Mouse (Mus musculus) lung, adult 2 months (tissue): ENCODE data around the gene Ddx23. TPM values are rescaled to one million over a fixed set of nuclear protein-coding genes. Genes with fewer than 3 reads are reported as not detected.
A peak's percentile ranks its signal among the peaks of the same experiment; 100 is the strongest.

Experiments used
- DNase-seq: peaks from one replicate; pipeline ENCODE4 v3.0.0; 2022
- H3K4me1 ChIP-seq: fragments of 200-500 bp; 2 replicates; pipeline ENCODE4 v1.6.1; 2011; ENCODE audit warnings: low read length; ENCODE audit not compliant: control insufficient read depth, insufficient read depth
- H3K4me3 ChIP-seq: fragments of 200-500 bp; replicated peaks from 2 replicates; pipeline ENCODE3; 2011; ENCODE audit warnings: low read depth, mild to moderate bottlenecking, control low read depth, low read length; ENCODE audit errors: extremely low read depth
- CTCF ChIP-seq: fragments of 200-500 bp; IDR thresholded peaks from 2 replicates; pipeline ENCODE4 v1.5.1; 2011; ENCODE audit warnings: mild to moderate bottlenecking, low read length, control low read depth; ENCODE audit not compliant: insufficient read depth
- POLR2A ChIP-seq: fragments of 200-500 bp; IDR thresholded peaks from 2 replicates; pipeline ENCODE4 v1.6.1; 2011; ENCODE audit warnings: low read depth, mild to moderate bottlenecking, control low read depth, low read length, borderline replicate concordance; ENCODE audit errors: extremely low read depth
- WGBS: fragments of 180-500 bp; shearing (Covaris S2); methylation state at CpG from one replicate; pipeline ENCODE4 v1.1.7; 2018; 5-methylcytosine and 5-hydroxymethylcytosine counted together
- polyA plus RNA-seq: library from polyadenylated mRNA; depleted of rRNA; stranded (reverse); fragments of >200 nt; gene quantifications from 2 replicates; pipeline ENCODE4 v1.2.3, GENCODE M21; 2012

Gene Ddx23
- polyA plus RNA-seq, 1 experiment: 38.9 TPM

GRCm38 (mm10) chr15:98635291-98635841 is 27.3 kb downstream of the Ddx23 start:
- Histone ChIP-seq H3K4me1 (peaks cover 8% of the 10 kb centered on the region), H3K4me3 (peak overlapping the region; percentile 51)
- TF ChIP-seq POLR2A (no peak), CTCF (no peak)
- WGBS: 11% methylated on average over 21 of the region's 21 CpGs
- DNase-seq: no peak

DNA sequence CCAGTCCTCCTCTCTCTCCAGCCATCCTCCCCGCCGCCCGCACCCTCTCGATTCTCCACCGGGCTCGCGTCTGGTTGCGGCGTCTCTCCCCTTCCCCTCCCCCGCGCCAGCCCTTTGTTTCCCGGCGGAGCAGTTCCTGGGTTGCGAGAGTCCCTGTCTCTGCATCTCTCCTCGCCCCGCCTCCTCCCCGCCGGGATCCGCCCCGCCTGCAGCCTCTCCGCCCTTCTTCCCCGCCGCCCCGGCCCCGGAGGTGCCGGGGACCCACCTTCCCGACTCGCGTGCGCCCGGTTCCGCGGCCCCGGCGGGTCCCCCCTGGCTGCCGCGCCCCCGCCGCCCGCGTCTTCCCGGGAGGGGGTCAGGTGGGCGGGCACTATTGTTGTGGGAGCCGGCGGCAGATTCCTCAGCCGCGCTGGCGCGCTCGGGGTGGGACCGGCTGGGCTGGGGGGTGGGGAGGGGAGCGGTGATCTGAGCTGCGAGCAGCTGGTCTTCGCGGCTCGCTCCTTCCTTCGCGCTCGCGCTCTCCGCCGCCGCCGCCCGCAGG is 28.1 kb downstream of the Ddx23 start:
- TF ChIP-seq CTCF (no peak), POLR2A (no peak)
- Histone ChIP-seq H3K4me3 (peak overlapping the region; percentile 51), H3K4me1 (peaks cover 8% of the 10 kb centered on the region)
- peak; percentile 80 for DNase-seq
- WGBS: 1% methylated on average over 62 of the region's 65 CpGs

- no peak for TF ChIP-seq CTCF
- no peak for TF ChIP-seq POLR2A
- 2% methylated on average over 25 of the region's 25 CpGs for WGBS
- peak; percentile 24 for DNase-seq
- Histone ChIP-seq H3K4me1 (peaks cover 8% of the 10 kb centered on the region), H3K4me3 (peak overlapping the region; percentile 51)
Measured at GRCm38 (mm10) chr15:98633822-98634470, 28.7 kb downstream of the Ddx23 start.

DNA sequence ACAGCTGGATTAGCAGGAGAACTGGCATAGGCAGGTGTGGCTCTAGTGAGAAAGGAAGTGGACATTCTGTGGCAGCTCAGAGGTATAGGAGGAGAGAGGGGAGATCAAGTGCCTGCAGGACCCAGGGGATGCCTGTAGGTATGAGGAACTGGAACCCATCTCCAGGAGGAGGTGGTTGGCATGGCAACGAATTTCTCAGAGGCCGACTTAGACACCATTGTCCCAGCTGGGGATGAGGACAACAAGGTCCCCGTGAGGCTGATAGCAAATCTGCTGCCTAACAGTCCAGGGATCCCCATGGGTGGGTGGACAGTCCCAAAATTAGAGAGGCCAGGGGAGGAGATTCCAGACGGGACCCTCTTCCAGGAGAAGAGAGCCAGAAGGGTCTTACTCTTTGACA is 29.8 kb downstream of the Ddx23 start:
- H3K4me1 ChIP-seq: peaks cover 8% of the 10 kb centered on the region
- no peak overlapping the region for H3K4me3 ChIP-seq
- no peak for DNase-seq
- TF ChIP-seq CTCF (no peak), POLR2A (no peak)
- 7% methylated on average over 4 of the region's 4 CpGs for WGBS

GRCm38 (mm10) chr15:98632107-98632744 is 30.5 kb downstream of the Ddx23 start:
- under 1% methylated on average over 25 of the region's 25 CpGs for WGBS
- Histone ChIP-seq H3K4me1 (peaks cover 8% of the 10 kb centered on the region), H3K4me3 (peak overlapping the region; percentile 33)
- DNase-seq: peak; percentile 45
- TF ChIP-seq CTCF (no peak), POLR2A (no peak)

GRCm38 (mm10) chr15:98631493-98631892 is 31.2 kb downstream of the Ddx23 start:
- peak; percentile 55 for DNase-seq
- whole genome bisulfite sequencing: 4% methylated on average over 18 of the region's 18 CpGs
- Histone ChIP-seq H3K4me1 (peaks cover 8% of the 10 kb centered on the region), H3K4me3 (no peak overlapping the region)
- TF ChIP-seq POLR2A: no peak
- peak; percentile 55 for TF ChIP-seq CTCF

- DNase-seq: no peak
- no peak within 1 kb of the TSS for H3K4me3 ChIP-seq
- H3K4me1 ChIP-seq: peaks cover 8% of the 10 kb centered on the region
- 49% methylated on average over 4 of the region's 4 CpGs for WGBS
- TF ChIP-seq POLR2A: no peak
- no peak for TF ChIP-seq CTCF
Measured at GRCm38 (mm10) chr15:98630540-98630939, 32.2 kb downstream of the Ddx23 start, which contains the start of gene Cacnb3. TSS of gene Cacnb3 (plus strand) at chr15:98630840.

DNA sequence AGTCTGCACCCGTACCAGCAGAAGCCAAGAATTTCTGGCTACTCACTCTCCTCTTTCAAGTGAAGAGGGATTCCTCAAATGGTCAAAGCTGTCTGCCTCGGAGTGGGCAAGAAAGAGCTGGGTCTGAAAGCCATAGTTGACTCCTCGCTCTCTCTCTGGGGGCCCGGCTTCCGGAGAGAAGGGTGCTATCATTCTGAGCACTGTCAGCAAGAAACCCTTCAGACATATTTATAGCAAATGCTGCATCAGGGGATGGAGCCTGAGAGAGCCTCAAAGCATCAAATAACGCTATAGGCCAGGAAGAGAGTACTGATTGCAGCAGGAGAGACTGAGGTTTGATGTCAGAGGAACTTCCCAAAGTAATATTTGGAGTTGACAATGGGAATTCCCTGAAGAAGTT is 33.2 kb downstream of the Ddx23 start:
- peaks cover 8% of the 10 kb centered on the region for H3K4me1 ChIP-seq
- TF ChIP-seq POLR2A: no peak

DNA sequence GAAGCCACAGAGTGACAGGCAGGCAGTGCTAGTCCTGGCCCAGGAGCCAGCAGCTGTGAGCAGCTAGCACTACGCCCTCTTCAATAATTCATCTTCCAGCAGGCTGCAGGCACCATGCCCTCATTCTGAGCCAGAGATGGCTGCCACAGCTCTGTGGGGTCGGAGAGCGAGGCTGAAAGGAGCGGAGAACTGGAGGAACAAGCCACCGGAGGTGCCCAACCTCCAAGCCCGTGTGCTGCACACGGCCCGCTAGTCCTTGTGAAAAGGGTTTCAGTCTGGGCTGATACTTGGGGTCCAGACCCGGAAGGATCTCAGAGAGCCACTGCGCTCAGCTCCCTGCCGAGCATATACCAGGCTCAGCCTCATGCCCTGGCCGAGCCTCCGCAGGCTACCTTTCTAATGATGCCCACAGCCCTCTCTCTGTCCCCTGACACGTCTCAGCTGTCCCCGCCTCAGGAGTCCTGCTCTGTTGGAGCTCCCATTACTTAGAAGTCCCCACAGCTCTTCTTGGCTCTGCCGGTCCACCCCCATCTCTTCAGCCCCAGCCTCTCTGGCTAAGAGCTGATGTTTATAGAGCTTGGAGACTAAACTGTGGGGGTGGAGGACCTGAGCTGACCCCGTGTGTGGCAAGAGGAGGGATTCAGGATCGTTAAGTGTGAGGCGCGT is 34.0 kb downstream of the Ddx23 start:
- TF ChIP-seq POLR2A: peak; percentile 13; the same call in 1 of the 2 replicates
- TF ChIP-seq CTCF: no peak
- Histone ChIP-seq H3K4me3 (no peak overlapping the region), H3K4me1 (peaks cover 3% of the 10 kb centered on the region; the same call in 1 of the 2 replicates)
- 9% methylated on average over 20 of the region's 20 CpGs for WGBS
- no peak for DNase-seq

More for the DNA sequence above, 33.2 kb downstream of the Ddx23 start:
- no peak for DNase-seq
- WGBS: 47% methylated on average over 6 of the region's 6 CpGs
- no peak overlapping the region for H3K4me3 ChIP-seq

DNA sequence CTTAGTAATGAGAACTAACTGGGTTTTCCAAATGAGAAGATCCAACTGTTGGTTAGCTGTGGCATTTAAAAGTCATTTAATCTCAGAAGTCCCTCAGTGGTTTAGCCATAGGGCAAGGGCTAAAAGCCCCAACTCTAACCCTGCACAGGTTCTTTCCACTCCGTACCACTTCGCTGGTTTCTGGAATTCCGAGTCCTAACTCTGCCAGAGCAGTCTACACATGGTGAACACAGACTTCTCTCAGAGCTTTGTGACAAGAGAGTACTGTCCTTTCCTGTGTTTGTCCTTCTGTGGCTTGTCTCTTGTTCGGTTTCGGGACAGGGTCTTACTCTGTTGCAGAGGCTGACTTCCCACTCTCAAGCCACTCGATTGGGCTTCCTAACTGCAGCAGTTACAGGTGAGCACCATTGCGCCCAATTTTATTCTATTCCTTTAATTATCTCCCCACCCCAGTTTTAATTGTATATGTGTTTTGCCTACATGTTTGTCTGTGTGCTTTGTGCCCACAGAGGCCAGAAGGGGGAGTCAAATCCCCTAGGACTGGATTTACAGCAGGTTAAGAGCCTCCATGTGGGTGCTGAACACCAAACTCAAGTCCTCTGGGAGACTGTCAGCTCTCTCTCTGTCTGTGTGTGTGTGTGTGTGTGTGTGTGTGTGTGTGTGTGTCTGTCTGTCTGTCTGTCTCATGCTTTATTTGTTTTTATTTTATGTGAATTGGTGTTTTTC is 36.0 kb downstream of the Ddx23 start:
- TF ChIP-seq POLR2A: no peak
- TF ChIP-seq CTCF: no peak
- no peaks in the 10 kb centered on the region for H3K4me1 ChIP-seq
- 71% methylated on average over 7 of the region's 7 CpGs for WGBS

More for the DNA sequence above, 36.0 kb downstream of the Ddx23 start:
- no peak for DNase-seq
- no peak overlapping the region for H3K4me3 ChIP-seq
